Mouse (Mus musculus): ENCODE measurements at regions not wholly inside any gene's neighbourhood (a gene's known extent, or its start where the extent isn't known, plus 50 kb on each side); places are given as distances from the start of the nearest gene placed in this dataset.

GRCm38 (mm10) chr1:35899536-35899935 lies 168.7 kb upstream of the Hs6st1 start:
- TF ChIP-seq MAFK (IDR thresholded peaks at IDR 0.05; ENCODE audit: insufficient read depth, low read depth, low read length) (no peak), HCFC1 (IDR thresholded peaks at IDR 0.05; ENCODE audit: borderline replicate concordance, insufficient read depth, low read length) (no peak)
